Mouse (Mus musculus): ENCODE measurements around the gene Gbp2.

Gene Gbp2

GRCm38 (mm10) chr3:142620111-142620955 is at the start of gene Gbp2:
Gbp2 (plus strand) TSS chr3:142620602.
- in situ Hi-C loops (cut with MboI; ENCODE audit: low sequenced_read_pairs): loop anchor here (10.0 kb wide), 1 partner anchor 126 kb away; the partner anchor contains the start of gene Gbp5

DNA sequence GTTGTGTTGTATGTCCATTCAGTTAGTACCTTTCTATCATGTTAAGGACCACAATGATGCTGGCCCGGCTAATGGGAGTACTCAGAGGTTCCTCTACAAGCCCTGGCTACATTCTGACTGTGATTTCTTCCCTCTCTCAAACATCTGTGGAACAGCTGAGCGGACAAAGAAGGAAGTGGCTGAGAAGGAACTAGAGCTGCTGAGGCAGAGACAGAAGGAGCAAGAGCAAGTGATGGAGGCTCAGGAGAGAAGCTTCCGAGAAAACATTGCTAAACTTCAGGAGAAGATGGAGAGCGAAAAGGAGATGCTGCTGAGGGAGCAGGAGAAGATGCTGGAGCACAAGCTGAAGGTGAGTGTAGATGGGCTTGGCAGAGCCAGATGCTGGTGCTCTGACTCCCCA is 49.7 kb upstream of the Gbp2 start:
- in situ Hi-C loops (cut with MboI; ENCODE audit: low sequenced_read_pairs): no loop called here

GRCm38 (mm10) chr3:142577108-142577507 is 43.3 kb upstream of the Gbp2 start:
- in situ Hi-C loops (cut with MboI; ENCODE audit: low sequenced_read_pairs): no loop called here

GRCm38 (mm10) chr3:142578342-142578741 is 42.1 kb upstream of the Gbp2 start:
- in situ Hi-C loops (cut with MboI; ENCODE audit: low sequenced_read_pairs): no loop called here

- in situ Hi-C loops (cut with MboI; ENCODE audit: low sequenced_read_pairs): no loop called here
Measured at GRCm38 (mm10) chr3:142583067-142583466, 37.3 kb upstream of the Gbp2 start.

- in situ Hi-C loops (cut with MboI; ENCODE audit: low sequenced_read_pairs): no loop called here
Measured at GRCm38 (mm10) chr3:142587386-142587785, 33.0 kb upstream of the Gbp2 start.

DNA sequence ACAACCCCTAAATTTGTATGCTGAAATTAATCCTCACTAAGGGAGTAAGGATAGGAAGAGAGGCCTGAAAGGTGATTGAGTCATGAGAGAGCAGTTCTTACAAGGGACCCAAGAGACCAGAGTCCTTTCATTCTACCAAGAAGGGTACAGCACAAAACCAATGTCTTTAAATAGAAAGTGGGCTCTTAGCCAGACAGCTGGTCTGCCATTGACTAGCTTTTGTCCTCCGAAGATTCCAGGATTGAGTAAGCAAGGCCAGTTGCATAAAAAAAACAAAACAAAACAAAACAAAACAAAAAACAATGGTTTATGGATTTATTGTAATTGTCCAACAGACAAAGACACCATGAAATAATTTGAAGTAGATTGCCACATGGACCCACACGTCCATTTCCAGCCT is 31.5 kb upstream of the Gbp2 start:
- in situ Hi-C loops (cut with MboI; ENCODE audit: low sequenced_read_pairs): no loop called here

GRCm38 (mm10) chr3:142590431-142591067 is 29.9 kb upstream of the Gbp2 start:
- in situ Hi-C loops (cut with MboI; ENCODE audit: low sequenced_read_pairs): no loop called here

GRCm38 (mm10) chr3:142594547-142594946 is 25.9 kb upstream of the Gbp2 start, which contains the start of gene Gbp2b:
Gbp2b (plus strand) TSS chr3:142594847.
- in situ Hi-C loops (cut with MboI; ENCODE audit: low sequenced_read_pairs): no loop called here

- in situ Hi-C loops (cut with MboI; ENCODE audit: low sequenced_read_pairs): no loop called here
Measured at GRCm38 (mm10) chr3:142597923-142598322, 22.5 kb upstream of the Gbp2 start.

GRCm38 (mm10) chr3:142601675-142602074 is 18.7 kb upstream of the Gbp2 start:
- in situ Hi-C loops (cut with MboI; ENCODE audit: low sequenced_read_pairs): no loop called here

GRCm38 (mm10) chr3:142618658-142619057 is 1.7 kb upstream of the Gbp2 start:
- in situ Hi-C loops (cut with MboI; ENCODE audit: low sequenced_read_pairs): no loop called here

DNA sequence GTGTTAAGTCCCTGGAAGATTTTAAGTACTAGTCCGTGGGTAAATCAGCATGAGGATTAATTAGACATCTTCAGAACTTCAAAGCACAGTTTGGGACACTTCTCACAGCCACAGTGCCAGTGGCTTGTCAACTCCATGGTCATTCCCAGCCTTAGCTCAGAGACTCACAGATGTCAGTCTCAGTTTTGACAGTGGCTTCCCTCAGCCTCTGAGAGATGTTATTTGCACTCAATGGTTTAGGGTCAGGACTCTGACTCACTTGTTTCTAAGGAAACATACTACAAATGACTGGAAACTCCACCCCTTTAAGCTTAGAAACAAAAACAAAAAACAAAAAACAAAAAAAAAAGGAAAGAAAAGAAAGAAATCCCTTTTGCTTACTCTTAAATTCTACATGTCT is 796 bp upstream of the Gbp2 start:
- in situ Hi-C loops (cut with MboI; ENCODE audit: low sequenced_read_pairs): loop anchor here (10.0 kb wide), 1 partner anchor 125 kb away; the partner anchor contains the start of gene Gbp5

GRCm38 (mm10) chr3:142620956-142621562 is 657 bp downstream of the Gbp2 start:
- in situ Hi-C loops (cut with MboI; ENCODE audit: low sequenced_read_pairs): loop anchor here (10.0 kb wide), 1 partner anchor 126 kb away; the partner anchor contains the start of gene Gbp5

DNA sequence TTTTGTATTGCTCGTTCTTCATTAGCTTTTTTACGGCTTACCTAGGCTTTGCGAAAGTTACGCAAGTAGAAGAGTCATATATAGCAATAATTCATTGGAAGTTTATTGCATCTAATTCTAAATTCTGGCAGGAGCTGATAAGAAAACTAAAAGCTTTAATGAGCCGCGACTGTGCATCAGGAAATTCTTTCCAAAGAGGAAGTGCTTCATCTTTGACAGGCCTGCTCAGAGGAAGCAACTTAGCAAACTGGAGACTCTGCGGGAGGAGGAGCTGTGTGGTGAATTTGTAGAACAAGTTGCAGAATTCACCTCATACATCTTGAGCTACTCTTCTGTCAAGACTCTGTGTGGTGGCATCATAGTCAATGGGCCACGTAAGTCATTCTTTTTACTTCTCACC is 10.0 kb downstream of the Gbp2 start:
- in situ Hi-C loops (cut with MboI; ENCODE audit: low sequenced_read_pairs): no loop called here

DNA sequence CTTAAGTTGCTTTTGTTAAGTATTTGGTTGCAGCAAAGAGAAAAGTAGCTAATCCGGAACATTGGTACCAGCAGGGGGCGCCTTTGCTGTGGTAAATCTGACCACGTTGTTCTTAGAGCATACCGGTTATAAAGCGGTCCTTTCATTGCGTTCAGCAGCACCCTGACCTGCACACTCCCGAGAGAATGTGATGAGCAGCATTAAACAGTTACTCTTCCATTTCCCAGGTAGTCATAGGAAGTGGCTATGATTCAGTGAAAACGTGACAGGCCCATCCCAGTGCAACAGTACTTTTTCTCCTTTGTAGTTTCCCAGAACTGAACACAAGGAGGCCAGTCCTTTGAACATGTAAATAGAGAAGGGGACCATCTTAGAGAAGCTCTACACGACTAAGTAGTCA is 19.8 kb downstream of the Gbp2 start:
- in situ Hi-C loops (cut with MboI; ENCODE audit: low sequenced_read_pairs): loop anchor here (10.0 kb wide), 1 partner anchor 65 kb away; the partner anchor contains the start of gene Kyat3

- in situ Hi-C loops (cut with MboI; ENCODE audit: low sequenced_read_pairs): loop anchor here (10.0 kb wide), 1 partner anchor 59 kb away; the partner anchor contains the start of gene Kyat3
Measured at GRCm38 (mm10) chr3:142645949-142646348, 25.5 kb downstream of the Gbp2 start.

- in situ Hi-C loops (cut with MboI; ENCODE audit: low sequenced_read_pairs): loop anchor here (10.0 kb wide), 1 partner anchor 57 kb away; the partner anchor contains the start of gene Kyat3
Measured at GRCm38 (mm10) chr3:142647836-142648235, 27.4 kb downstream of the Gbp2 start.

DNA sequence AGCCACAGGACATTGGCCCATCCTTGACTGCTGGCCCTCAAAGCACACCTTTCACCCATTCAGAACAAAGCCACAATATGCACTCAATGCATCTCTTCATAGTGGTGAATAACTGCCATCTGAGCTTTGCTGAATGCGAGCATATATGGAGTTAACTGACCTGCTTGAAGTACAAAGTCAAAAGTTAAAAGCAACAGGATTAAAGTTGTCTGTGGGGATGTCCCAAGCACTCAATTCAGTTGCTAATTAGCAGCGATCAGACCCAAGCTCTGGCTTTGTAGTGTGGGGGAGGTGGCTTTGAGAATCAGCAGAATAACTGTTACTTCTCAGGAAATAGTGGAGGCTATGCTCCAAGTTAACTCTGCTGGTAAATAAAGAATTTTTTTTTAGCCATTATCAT is 29.8 kb downstream of the Gbp2 start:
- in situ Hi-C loops (cut with MboI; ENCODE audit: low sequenced_read_pairs): no loop called here

DNA sequence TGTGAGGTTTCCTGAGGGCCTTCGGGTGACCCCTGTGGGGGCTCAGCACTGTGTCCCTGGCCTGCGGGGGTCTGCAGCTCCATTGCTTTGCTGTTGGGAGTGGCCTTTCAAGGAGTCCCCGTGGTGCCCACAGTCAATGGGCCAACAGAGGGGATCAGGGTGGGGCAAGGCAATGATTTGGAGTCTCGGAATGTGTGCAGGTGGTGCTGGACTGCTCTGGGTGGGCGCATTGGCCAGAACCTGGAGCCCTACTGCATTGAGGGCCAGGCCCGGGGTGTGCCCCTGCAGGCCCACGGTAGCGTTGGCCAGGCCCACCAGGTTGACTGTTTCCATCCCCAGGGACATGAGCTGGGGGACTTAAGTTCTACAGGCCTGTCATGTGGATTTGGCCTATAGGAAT is 44.3 kb downstream of the Gbp2 start:
- in situ Hi-C loops (cut with MboI; ENCODE audit: low sequenced_read_pairs): no loop called here

DNA sequence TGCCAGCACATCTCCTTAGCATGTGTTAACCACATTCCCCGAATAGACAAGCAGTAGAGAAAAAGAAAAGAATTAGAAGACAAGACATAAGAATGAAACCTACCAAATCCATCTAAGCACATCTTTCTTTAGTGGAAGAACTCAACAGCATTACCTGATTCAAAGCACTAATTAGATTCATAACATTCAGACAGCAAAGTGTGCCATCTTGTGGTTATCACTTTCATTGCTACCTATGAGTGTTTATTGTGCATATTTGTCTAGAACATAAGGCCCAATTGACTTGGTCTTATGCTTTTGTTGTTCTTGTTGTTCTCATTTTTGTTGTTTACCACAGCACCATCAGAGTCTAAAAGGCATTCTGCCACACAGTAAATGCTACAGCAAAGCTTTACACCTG is 54.2 kb downstream of the Gbp2 start:
- in situ Hi-C loops (cut with MboI; ENCODE audit: low sequenced_read_pairs): no loop called here
